Mouse (Mus musculus) erythroid progenitor cell, adult 5-6 weeks (primary cell): ENCODE results near the gene Senp6. TPM values are rescaled to one million over a fixed set of nuclear protein-coding genes. Genes with fewer than 3 reads are reported as not detected.
"Not testable (repeated sequence)": the region's sequence is repeated elsewhere in the genome, so short reads cannot be mapped to it uniquely, and the experiment has no call there.

Experiments
- ATAC-seq: replicated peaks from 2 replicates; pipeline ENCODE4 v1.8.0; 2016; ENCODE audit warnings: moderate number of reproducible peaks, mild to moderate bottlenecking, moderate TSS enrichment, inconsistent platforms; ENCODE audit not compliant: poor library complexity, low FRiP score, severe bottlenecking
- total RNA-seq, 2 experiments: library from RNA; stranded (forward) in 1 of 2; stranded (reverse) in 1 of 2; fragments of 150-400 nt in 1 of 2; fragments of 186-747, 209-891 nt in 1 of 2; gene quantifications; 2 replicates each; pipeline versions ENCODE4 v1.2.3 to v1.2.4; 2015 to 2017; ENCODE audit warnings: low replicate concordance in 2 of 2

The Senp6 gene
- total RNA-seq, 2 experiments from 2014 or later: 52.6 to 94.3 TPM

DNA sequence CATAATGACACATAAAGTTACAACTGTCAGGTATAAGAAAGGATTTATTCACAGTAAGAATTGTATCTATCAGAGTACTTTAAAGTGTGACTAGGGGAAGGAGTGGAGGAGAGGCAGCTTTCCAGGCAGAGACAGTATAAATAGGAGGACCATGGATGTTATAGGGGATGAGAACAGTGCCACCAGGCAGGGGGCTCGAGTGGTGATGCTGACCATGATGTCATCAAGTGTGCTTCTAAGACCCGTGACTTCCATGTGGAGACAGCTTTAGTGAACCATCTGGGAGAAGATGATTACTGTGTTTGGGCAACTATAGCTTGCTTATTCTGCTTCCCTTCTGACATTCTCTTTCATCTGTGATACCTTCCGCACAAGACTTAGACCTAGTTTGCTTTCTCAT is 4.9 kb downstream of the Senp6 start:
- no peak for ATAC-seq

DNA sequence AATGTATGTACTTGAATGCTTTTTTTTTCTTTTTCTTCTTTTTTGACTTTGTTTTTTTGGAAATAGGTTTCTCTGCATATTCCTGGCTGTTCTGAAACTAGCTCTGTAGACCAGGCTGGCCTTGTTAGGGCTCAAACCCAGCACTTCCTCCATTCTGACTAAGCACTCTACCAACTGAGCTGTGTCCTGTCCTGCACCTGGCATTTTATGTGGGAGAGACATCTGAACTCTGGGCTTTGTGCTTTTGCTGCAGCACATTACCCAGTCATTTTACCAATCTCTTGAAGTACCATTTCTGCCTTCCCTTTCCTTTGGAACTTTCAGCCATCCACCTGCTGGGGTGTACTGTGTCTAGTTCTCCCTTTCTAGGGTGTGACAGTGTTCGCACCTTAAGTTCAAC is 7.4 kb downstream of the Senp6 start:
- ATAC-seq: no peak

DNA sequence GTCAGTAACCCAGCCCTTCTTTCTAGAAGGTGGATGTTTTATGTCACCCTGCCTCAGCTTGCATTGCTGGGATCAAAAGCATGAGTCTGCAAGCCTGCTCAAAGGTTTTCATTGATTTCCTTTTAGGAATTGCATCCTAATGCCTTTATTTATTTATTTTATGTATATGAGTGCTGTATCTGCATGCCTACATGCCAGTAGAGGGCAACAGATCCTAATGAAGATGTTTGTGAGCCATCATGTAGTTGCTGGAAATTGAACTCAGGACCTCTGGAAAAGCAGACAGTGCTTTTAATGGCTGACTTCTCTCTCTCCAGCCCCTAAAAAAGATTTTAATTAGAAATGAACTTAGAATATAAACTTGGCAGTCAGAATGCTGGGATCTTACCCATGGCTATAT is 8.2 kb downstream of the Senp6 start:
- no peak for ATAC-seq

DNA sequence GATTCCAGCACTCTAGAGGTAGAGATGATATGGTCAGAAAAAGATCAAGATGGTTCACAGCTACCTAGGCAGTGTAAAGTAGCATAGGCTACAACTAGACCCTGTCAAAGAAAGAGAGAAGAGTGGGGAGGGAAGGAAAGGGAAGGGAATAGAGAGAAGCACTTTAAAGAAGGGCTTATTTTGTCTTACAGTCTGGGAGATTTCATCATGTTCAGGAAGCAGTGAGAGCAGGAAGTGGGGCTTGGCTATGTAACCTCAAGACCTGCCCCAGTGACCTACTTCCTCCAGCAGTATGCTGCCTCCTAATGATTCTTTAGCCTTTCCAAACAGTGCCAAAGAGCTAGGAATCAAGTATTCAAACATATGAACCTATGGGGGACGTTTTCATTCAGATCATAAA is 14.2 kb downstream of the Senp6 start:
- no peak for ATAC-seq

DNA sequence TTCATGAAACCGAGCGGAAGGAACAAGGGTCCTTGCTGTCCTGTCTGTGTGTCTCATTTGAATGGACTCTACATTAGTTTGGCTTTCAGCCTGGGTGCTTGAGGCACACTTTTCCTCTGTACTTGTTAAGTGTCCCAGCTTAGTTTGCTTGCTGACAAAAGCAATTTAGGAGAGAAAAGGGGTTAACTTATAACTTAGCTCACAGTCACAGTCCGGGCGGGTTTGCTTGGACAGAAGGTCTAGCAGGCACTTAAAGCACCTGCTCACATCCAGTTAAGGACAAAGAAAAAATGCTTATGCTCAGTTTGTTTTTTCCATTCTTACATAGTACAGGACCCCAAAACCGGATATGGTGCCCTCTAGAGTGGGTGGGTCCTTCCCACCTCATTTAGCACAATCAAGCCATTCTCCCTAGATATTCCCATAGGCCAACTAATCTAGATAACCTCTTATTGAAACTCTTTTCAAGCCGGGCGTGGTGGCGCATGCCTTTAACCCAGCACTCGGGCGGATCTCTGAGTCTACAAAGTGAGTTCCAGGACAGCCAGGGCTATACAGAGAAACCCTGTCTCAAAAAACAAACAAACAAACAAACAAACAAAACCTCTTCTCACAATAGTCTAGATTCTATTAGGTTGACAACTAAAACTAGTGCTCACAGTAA is 17.9 kb downstream of the Senp6 start:
- ATAC-seq: no peak

DNA sequence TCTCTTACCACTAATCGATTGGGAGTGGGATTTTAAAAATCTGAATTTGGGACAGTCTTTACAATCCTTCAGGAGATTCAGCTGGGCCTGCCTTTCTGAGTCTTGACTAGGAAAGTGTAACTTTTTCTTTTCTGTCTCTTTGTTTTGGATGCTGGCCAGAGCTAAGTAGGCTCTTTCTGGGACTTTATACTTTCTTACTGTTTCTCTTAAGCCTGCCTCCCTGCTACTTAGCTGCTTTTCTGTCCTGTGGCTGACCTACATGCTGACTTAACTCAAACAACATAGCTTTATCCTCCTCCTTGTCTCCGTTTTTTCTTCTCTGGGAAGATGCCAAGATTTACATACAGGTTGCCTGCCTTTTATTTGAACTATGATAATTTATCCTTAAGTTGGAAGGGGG is 19.0 kb downstream of the Senp6 start:
- no peak for ATAC-seq

DNA sequence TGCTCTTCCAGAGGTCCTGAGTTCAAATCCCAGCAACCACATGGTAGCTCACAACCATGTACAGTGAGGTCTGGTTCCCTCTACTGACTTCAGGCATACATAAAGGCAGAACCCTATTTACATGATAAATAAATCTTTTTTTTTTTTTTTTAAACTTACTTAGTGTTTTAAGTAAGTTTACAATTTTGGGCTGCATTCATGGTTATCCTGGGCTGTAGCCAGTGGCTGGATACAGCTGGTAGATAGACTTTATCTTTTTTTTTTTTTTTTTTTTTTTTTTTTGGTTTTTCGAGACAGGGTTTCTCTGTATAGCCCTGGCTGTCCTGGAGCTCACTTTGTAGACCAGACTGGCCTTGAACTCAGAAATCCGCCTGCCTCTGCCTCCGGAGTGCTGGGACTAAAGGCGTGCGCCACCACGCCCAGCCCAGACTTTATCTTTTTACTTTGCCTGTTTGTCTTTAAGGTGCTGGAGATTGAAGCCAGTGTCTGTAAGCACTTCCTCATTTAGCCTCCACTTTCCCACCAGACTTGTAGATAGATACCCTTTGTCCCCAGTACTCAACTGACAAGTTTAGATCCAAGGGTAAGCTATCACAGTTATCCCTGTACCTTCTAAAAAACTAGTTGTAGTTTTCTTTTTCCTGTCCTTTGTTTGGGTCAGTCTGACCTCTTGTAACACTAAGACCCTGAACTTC is 19.7 kb downstream of the Senp6 start:
- ATAC-seq: not testable (repeated sequence)

DNA sequence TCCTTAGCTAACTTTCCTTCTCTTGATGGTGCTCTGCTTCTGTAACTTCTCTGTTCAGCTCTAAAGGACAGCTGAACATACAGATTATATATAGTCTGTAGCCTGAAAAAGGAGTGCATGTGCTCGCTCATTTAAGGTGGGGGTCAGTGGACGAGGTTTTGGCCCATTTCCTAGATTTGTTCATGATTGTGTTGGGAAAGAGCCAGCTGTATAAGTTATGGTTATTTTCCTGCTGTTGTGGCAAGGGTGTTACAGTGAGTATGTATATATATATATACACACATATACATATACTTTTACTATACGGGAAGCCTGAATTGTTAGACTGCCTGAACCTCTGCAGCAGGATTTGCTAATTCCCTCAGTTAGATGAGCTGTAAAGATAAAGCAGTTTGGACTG is 22.7 kb downstream of the Senp6 start:
- no peak for ATAC-seq

DNA sequence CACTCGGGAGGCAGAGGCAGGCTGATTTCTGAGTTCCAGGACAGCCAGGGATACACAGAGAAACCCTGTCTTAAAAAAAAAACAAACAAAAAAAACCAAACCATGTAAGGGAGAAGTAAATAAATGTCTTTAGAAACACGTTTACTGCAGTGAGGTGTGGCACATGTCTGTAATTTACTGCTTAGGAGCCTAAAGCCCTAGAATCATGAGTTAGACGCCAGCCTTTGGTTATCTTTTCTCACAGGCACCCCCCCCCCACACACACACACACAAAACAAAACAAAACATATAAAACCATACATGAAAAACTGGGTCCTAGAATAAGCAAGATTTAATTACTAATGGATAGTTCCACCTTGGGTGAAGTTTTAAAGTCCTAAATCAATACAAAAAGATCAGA is 29.6 kb downstream of the Senp6 start:
- ATAC-seq: no peak

DNA sequence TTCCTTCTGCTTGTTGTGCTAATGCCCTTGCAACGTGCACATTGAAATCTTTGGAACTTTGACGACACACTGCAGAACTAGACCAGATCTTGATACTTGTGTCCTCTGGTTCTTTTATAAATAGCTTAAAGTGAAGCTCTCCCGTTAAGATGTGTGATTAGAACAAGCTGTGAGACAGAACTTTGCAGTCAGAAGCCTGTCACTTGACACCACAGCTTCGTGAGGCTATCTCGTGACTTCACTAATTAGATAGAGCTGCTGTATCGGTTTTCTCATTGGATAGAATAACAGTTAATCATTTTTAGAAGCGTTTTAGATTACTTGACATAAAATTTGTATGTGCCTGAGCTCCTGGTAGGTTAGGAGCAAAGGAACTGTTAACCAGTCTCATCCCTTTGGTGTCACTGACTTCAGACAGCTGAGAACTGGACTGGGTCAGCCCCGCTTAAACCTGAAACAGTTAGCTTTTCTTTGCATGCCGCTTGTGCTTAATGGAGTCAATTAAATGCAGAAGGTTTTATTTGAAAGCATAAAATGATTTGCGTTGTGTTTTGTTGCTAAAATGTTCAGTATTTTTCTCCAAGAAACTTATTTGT is 79.4 kb downstream of the Senp6 start:
- no peak for ATAC-seq

DNA sequence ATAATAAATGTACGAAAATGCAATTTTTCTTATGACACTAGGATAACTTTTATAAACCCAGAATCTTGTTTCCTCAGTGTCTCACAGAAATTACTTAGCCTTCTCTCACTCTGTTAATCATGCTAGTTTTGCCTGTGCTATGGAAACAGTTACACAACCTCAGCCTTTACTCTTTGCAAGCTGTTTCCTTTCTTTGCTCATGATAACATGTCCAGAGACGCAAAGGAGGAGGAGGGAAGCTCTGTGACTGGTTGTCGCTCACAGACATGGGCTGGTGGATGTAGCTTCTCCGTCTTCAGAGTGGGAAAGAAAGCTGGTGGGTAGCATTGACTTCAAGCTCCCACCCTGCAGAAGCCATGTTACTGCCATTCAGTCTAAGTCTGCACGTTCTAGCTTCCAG is 82.9 kb downstream of the Senp6 start:
- no peak for ATAC-seq

DNA sequence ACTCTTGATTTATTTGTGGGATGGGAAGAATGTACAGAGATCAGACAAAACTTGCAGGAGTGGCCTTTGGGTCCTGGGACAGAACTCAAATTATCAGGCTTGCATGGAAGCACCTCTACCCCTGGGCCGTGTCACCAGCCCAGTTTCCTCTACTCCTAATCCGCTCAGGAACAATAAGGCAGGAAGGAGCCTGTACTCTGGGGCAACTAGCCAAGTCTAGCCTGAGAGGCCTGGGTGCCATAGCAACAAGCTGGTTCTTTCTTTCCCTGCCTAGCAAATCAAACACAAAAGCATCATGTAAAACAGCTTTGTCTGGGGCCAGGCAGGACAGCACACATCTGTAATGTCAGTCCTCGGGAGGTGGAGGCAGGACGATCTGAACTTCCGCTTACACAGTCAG is 88.6 kb downstream of the Senp6 start:
- no peak for ATAC-seq

DNA sequence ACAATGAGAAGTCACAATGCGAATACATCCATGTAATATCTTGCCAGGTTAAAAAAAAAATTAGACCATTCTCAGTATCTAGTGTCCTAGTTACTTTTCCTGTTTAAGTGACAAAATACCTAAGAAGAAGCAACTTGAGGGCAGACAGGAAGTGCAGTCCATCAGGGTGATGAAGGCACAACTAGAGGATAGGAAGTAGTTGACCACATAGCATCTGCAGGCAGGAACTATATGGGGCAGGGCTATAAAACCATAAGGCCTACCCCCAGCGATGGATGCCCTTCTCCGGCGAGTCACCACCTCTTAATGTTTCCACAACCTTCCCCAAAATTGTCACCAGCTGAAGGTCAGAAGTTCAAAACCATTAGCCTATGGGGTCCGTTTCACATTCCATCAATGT is 90.1 kb downstream of the Senp6 start:
- ATAC-seq: no peak

DNA sequence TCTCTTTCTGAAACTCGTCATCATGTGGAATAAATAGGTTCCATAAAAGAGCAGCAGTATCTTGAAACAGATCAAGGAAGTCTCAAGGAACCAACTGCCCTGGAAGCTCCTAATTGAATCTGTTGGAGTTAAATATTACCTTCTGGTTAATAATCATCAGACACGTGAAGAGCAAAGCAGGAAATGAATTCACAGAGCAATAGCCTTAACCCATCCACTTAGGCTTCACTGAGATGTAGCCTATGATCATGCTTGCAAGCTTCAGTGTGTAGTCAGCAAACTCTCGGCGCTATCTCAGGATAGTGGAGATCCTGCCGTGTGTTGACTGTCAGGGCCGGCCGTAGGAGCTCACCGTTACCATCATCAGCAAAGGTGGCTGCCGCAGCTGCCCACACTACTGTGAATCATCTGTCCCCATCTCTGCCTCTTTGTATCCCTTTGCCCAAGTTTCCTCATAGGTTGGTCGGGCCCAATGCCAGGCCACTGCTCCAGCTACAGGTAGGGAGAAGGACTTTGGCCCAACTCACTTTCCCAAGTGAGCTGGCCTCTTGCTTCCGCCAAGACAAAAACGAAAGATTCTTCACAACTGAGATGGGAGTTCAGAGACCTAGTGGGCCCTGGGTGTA is 91.2 kb downstream of the Senp6 start:
- ATAC-seq: no peak

DNA sequence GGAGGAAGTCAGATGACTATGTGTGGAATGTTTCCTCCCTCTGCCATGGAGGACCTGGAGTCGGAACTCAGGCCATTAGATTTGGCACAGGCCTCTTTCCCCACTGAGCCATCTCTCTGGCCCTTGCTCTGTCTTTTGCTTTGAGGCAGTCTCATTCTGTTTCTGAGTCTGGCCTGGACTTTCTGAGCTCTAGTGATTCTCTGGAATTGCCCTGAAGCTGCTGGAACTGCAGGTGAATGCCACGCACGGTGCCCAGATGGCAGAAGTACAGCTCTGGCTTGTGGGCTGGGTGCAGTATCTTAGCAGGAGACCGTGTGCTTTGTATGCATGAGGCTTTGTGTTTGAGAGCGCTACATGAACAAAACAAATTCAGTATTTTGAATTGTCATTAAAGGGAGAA is 92.2 kb downstream of the Senp6 start:
- ATAC-seq: no peak

DNA sequence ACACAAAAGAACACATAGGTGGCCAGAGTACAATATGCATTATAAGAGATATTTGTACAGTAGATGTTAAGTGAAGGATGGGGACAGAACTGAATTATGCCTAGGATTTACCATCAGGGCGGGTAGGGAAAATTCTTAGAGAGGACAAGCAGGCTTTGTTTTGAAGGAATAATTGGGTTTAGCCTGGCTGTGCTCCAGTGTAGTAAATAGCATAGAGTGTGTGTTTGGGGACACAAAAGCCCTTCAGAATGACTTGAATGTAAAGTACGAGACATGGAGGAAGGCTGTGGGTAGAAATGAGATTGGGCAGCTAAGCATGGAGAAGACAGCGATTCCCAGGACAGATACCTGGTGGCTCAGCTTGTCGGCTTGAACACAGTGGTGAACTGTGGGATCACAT is 94.7 kb downstream of the Senp6 start:
- no peak for ATAC-seq

DNA sequence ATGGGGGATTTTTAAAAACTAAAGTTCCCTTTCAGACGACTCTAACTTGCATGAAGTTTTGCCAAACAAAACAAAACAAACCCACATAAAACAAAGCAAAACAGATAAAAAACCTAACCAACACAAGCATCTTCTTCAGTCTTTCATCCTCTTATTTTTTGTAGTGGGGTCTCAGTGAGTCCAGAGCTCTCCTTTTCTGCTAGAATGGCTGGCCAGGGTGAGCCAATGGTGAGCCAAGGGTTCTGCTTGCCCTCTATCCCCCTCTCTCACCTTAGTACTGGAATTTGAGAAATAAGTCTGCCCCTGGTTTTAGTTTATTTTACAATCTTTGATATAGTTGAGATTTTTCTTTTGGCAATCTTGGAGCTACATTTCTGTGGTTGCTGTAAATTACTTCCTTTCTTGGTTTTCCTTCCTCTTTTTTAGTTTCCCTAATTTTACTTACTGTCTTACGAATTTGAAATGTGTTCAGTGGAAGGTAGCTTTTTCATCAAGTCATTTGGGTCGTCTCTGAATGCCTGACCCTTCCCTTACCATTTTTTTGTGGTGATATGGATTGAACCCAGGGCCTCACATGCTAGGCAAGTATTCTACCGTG is 96.5 kb downstream of the Senp6 start:
- no peak for ATAC-seq

DNA sequence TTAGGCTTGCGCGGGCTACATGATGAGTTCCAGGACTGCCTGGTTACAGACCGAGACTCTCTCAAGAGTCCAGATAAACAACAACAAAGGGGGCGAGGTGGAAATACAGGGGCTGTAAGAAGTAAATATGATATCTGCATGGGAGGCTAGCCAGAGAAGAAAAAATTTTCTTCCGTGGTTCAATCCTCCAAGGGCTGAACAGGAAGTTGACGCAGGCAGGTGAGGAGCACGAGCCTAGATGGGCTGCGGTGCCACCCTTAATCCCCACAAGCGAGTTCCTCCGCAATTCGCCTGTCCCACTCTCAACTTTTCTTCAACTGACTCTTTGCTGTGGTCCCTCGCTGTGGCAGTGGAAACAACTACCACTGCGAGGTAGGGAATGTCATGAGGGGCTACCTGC is 97.5 kb downstream of the Senp6 start:
- peak; percentile 32 for ATAC-seq

DNA sequence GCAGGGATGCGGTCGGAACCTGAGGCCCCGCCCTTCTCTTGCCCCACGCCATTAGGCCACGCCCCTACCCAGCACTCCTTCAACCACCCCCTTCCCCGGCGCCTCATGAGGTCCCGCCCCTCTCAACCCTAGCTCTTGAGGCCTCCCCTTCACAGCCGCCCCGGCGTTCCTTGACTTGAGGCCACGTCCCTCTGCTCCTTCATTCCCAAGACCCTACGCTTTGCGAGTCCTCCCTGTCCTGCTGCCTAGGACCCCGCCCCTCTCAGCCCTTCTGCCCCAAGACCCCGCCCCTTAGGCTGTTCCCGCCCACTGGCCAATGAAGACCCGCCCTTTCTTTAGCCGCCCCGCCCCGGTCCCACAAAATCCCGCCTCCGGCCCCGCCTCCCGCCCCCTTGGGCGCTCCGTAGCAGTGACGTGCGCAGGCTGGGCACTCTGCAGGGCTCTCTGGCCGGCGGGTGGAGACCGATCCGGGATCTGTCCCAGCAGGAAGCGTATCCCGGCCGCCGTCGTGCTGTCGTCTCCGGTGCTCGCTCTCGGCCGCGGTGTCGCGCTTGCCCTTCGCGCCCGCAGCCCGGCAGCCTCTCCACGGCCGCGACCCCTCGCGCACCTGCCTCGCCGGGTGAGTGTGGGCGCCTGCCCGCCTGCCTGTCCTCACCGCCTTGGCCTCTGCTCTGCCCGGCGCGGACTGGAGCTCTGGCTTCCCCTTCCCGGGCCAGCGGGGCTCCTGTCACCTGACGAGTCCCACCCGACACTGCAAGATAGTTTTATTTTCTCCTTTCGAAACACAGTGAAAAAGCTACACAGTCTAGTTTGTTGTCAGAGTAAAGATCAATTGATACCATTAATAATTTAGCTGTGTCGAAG is 98.1 kb downstream of the Senp6 start, which contains the start of gene Myo6:
Gene Myo6, plus strand, starts transcription at position 421 of the 864 bp plus-strand sequence.
- peak; percentile 97 for ATAC-seq

DNA sequence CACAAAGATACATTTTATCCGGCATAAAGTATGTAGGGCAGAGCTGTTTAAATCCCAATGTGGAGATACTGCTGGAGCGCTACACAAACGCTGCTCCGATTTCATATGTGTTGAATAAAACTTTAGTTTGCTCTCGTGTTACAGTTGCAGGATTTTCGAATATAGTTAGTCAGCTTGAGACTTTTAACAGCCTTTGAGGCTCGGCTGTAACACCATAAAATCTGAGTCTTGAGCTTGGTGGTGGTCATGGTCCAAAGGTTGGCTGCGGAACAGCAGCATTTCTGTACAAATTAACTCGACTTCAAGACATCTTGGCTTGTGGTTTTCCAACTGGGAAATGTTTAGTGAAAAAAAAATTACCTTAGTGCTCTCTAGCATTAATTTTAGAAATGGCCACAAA is 99.0 kb downstream of the Senp6 start:
- ATAC-seq: no peak
